Mouse (Mus musculus) thymus, adult 2 months (tissue): ENCODE data around the gene Rrp36.

Source experiments
- CTCF ChIP-seq: fragments of 200-500 bp; IDR thresholded peaks from 2 replicates; pipeline ENCODE4 v1.5.1; 2012; ENCODE audit warnings: mild to moderate bottlenecking, control low read depth, low read length, moderate library complexity, borderline replicate concordance; ENCODE audit not compliant: control insufficient read depth, poor library complexity, insufficient read depth; ENCODE audit errors: extremely low read depth
- POLR2A ChIP-seq: fragments of 200-500 bp; IDR thresholded peaks from 2 replicates; pipeline ENCODE4 v1.6.1; 2012; ENCODE audit warnings: mild to moderate bottlenecking, low read length, control low read depth, moderate library complexity; ENCODE audit not compliant: control insufficient read depth, poor library complexity, insufficient read depth; ENCODE audit errors: extremely low read depth

- TF ChIP-seq CTCF: no peak
- no peak for TF ChIP-seq POLR2A
Measured at GRCm38 (mm10) chr17:46712442-46712841, 38.3 kb upstream of the Rrp36 start.
